Mouse (Mus musculus): ENCODE measurements around the gene Olfr957. TPM values are rescaled to one million over a fixed set of nuclear protein-coding genes. Genes with fewer than 3 reads are reported as not detected.

Olfr957 gene
- polyA plus RNA-seq, 1 experiment from 2014 or later, result not detected

DNA sequence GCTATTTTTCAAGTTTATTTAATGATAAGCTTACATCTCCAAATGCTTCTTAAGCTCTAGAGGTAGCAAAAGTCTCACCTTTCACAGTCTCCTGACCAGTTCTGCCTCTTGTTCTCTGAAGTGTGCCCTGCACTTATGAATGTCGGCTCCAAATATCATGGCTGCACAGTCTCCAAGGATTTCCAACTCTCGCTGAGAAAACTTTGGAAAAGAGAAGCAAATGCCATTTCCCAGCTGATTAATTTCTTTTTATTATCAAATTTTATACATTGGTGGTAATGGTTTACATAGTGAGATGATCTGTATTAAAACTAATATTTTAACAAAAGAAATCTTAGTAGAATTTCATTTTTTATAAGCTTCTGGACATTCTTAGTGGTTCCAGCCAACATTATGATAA, 21.7 kb downstream of the Olfr957 start, which contains the start of gene Olfr44:
Gene Olfr44, minus strand, starts transcription at position 101 of the 400 bp plus-strand sequence.
- Histone ChIP-seq H3K27ac (ENCODE audit: low read depth) (no peak within 1 kb of the TSS), H3K4me3 (ENCODE audit: low read depth, low read length) (no peak within 1 kb of the TSS), H3K36me3 (ENCODE audit: control insufficient read depth, insufficient read depth, low read length) (no peaks in the 10 kb centered on the region), H3K9me3 (ENCODE audit: control insufficient read depth, low read length) (no peaks in the 10 kb centered on the region), H3K27me3 (replicated peaks; ENCODE audit: control insufficient read depth, insufficient read depth, low read length) (no peaks in the 10 kb centered on the region), H3K4me2 (ENCODE audit: low read length) (no peak within 1 kb of the TSS), H3K9ac (ENCODE audit: low read length) (no peak within 1 kb of the TSS), H3K4me1 (replicated peaks; ENCODE audit: control insufficient read depth, insufficient read depth, low read length) (no peaks in the 10 kb centered on the region)
- DNase-seq (ENCODE audit: low spot score) (no peak), ATAC-seq (replicated peaks; ENCODE audit: low FRiP score, low TSS enrichment, low read depth) (no peak)
- WGBS, result 85% methylated on average over 2 of the region's 2 CpGs

DNA sequence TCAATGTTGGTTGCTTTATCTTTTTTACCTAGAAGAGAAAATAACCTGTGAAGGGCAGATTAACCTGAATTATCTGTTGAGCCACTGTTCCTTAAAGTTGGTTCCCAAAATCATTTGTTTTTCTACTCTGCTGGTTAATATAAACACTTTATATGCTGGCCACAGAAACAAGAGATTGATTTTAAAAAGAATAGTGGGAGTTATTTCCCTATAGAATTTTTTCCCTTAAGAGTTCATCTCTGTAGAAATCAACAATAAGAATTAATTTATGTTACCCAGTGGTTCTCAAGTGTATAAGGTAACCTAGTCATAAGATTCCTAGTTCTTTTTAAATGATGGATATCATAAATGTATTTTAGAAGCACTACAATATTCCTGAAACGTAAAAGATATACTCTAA, 43.8 kb downstream of the Olfr957 start, which contains the start of gene Olfr955:
Gene Olfr955, minus strand, starts transcription at position 101 of the 400 bp plus-strand sequence.
- H3K36me3 ChIP-seq (ENCODE audit: control insufficient read depth, insufficient read depth, low read length), result no peaks in the 10 kb centered on the region
- no peak within 1 kb of the TSS for H3K4me3 ChIP-seq (ENCODE audit: low read depth, low read length)
- no peak within 1 kb of the TSS for H3K27ac ChIP-seq (ENCODE audit: low read depth)
- H3K9ac ChIP-seq (ENCODE audit: low read length), result no peak within 1 kb of the TSS
- H3K27me3 ChIP-seq (replicated peaks; ENCODE audit: control insufficient read depth, insufficient read depth, low read length), result no peaks in the 10 kb centered on the region
- H3K4me1 ChIP-seq (replicated peaks; ENCODE audit: control insufficient read depth, insufficient read depth, low read length), result no peaks in the 10 kb centered on the region
- ATAC-seq (replicated peaks; ENCODE audit: low FRiP score, low TSS enrichment, low read depth) (no peak), DNase-seq (ENCODE audit: low spot score) (no peak)
- no peak within 1 kb of the TSS for H3K4me2 ChIP-seq (ENCODE audit: low read length)
- WGBS, result 53% methylated on average over 1 of the region's 1 CpGs
- no peaks in the 10 kb centered on the region for H3K9me3 ChIP-seq (ENCODE audit: control insufficient read depth, low read length)

Other genes starting within 250 kb of the Olfr957 start
- gene Olfr945, start 239.0 kb downstream of the Olfr957 start, polyA plus RNA-seq (2014; fragmentation: Nextera tagmentation; extraction: Ambion mirVana), result not detected in 2 replicates
- gene Olfr948, start 189.8 kb downstream of the Olfr957 start, polyA plus RNA-seq (2014; fragmentation: Nextera tagmentation; extraction: Ambion mirVana), result not detected in 2 replicates
- gene Olfr951, start 128.4 kb downstream of the Olfr957 start, polyA plus RNA-seq (2014; fragmentation: Nextera tagmentation; extraction: Ambion mirVana), result not detected in 2 replicates
- gene Olfr952, start 88.7 kb downstream of the Olfr957 start, polyA plus RNA-seq (2014; fragmentation: Nextera tagmentation; extraction: Ambion mirVana), result not detected in 2 replicates
- not detected in 2 replicates for gene Olfr954, start 59.1 kb downstream of the Olfr957 start, polyA plus RNA-seq (2014; fragmentation: Nextera tagmentation; extraction: Ambion mirVana)
- not detected in 2 replicates for gene Olfr955, start 43.9 kb downstream of the Olfr957 start, polyA plus RNA-seq (2014; fragmentation: Nextera tagmentation; extraction: Ambion mirVana)
- not detected in 2 replicates for gene Olfr44, start 21.8 kb downstream of the Olfr957 start, polyA plus RNA-seq (2014; fragmentation: Nextera tagmentation; extraction: Ambion mirVana)
- gene Olfr958, start 38.2 kb upstream of the Olfr957 start, polyA plus RNA-seq (2014; fragmentation: Nextera tagmentation; extraction: Ambion mirVana), result not detected in 2 replicates
- gene Olfr959, start 59.8 kb upstream of the Olfr957 start, polyA plus RNA-seq (2014; fragmentation: Nextera tagmentation; extraction: Ambion mirVana), result not detected in 2 replicates
- gene AW551984, start 88.6 kb upstream of the Olfr957 start, polyA plus RNA-seq (2014; fragmentation: Nextera tagmentation; extraction: Ambion mirVana), result 24.7 and 32.1 TPM in 2 replicates
- gene Olfr148, start 94.8 kb upstream of the Olfr957 start, polyA plus RNA-seq (2014; fragmentation: Nextera tagmentation; extraction: Ambion mirVana), result not detected in 2 replicates
- gene Olfr960, start 105.6 kb upstream of the Olfr957 start, polyA plus RNA-seq (2014; fragmentation: Nextera tagmentation; extraction: Ambion mirVana), result not detected in 2 replicates
- not detected in 2 replicates for gene Olfr961, start 129.3 kb upstream of the Olfr957 start, polyA plus RNA-seq (2014; fragmentation: Nextera tagmentation; extraction: Ambion mirVana)
- gene Olfr963, start 151.4 kb upstream of the Olfr957 start, polyA plus RNA-seq (2014; fragmentation: Nextera tagmentation; extraction: Ambion mirVana), result not detected in 2 replicates
- gene Olfr149, start 191.3 kb upstream of the Olfr957 start, polyA plus RNA-seq (2014; fragmentation: Nextera tagmentation; extraction: Ambion mirVana), result not detected in 2 replicates
- gene Olfr965, start 195.5 kb upstream of the Olfr957 start, polyA plus RNA-seq (2014; fragmentation: Nextera tagmentation; extraction: Ambion mirVana), result not detected in 2 replicates
- gene Olfr150, start 215.2 kb upstream of the Olfr957 start, polyA plus RNA-seq (2014; fragmentation: Nextera tagmentation; extraction: Ambion mirVana), result not detected in 2 replicates
- not detected in 2 replicates for gene Olfr967, start 230.4 kb upstream of the Olfr957 start, polyA plus RNA-seq (2014; fragmentation: Nextera tagmentation; extraction: Ambion mirVana)

All from intestine, embryonic 14.5 days (tissue).